Mouse (Mus musculus) heart, embryonic 16.5 days (tissue): ENCODE data around the gene Sbf2. TPM values are rescaled to one million over a fixed set of nuclear protein-coding genes. Genes with fewer than 3 reads are reported as not detected.
"Not testable (repeated sequence)": the region's sequence is repeated elsewhere in the genome, so short reads cannot be mapped to it uniquely, and the experiment has no call there.

Experiments used
- ATAC-seq: fragments of 200-750 bp; cut with Nextera tagmentation; replicated peaks from 2 replicates; pipeline ENCODE4 v1.8.0; 2017; ENCODE audit warnings: moderate number of reproducible peaks; ENCODE audit not compliant: insufficient read depth, low FRiP score; ENCODE audit errors: extremely low read depth
- H3K27ac ChIP-seq: fragments of 300-500 bp; sonication (generic); 2 replicates; pipeline ENCODE4 v1.5.1; 2014; ENCODE audit warnings: mild to moderate bottlenecking, low read length, control low read depth, moderate library complexity
- H3K27me3 ChIP-seq: fragments of 300-500 bp; sonication (generic); 2 replicates; pipeline ENCODE4 v1.6.1; 2014; ENCODE audit warnings: low read length, mixed read lengths; ENCODE audit not compliant: control insufficient read depth, insufficient read depth
- H3K36me3 ChIP-seq: fragments of 300-500 bp; sonication (generic); 2 replicates; pipeline ENCODE4 v1.6.1; 2014; ENCODE audit not compliant: control insufficient read depth, insufficient read depth
- H3K4me1 ChIP-seq: fragments of 300-500 bp; sonication (generic); 2 replicates; pipeline ENCODE4 v1.6.1; 2014; ENCODE audit warnings: low read length, mixed read lengths; ENCODE audit not compliant: control insufficient read depth, insufficient read depth
- H3K4me2 ChIP-seq: fragments of 300-500 bp; sonication (generic); 2 replicates; pipeline ENCODE4 v1.6.1; 2014; ENCODE audit warnings: low read depth, mild to moderate bottlenecking, control low read depth, low read length
- H3K4me3 ChIP-seq: fragments of 300-500 bp; sonication (generic); 2 replicates; pipeline ENCODE4 v1.5.1; 2014; ENCODE audit warnings: mild to moderate bottlenecking, control low read depth, low read length
- H3K9ac ChIP-seq: fragments of 300-500 bp; sonication (generic); 2 replicates; pipeline ENCODE4 v1.6.1; 2014; ENCODE audit warnings: low read length, control low read depth
- H3K9me3 ChIP-seq: fragments of 300-500 bp; sonication (generic); replicated peaks from 2 replicates; pipeline ENCODE4 v1.6.1; 2016; ENCODE audit warnings: low read length; ENCODE audit not compliant: control insufficient read depth
- WGBS: fragments of 180-500 bp; shearing (Covaris S2); extraction: QIAGEN DNeasy Blood & Tissue Kit; methylation state at CpG from one replicate; pipeline ENCODE4 v1.1.7; 2014; 5-methylcytosine and 5-hydroxymethylcytosine counted together
- polyA plus RNA-seq: library from polyadenylated mRNA; unstranded; fragments of >200 nt; fragmentation: Nextera tagmentation; extraction: Ambion mirVana; gene quantifications from 2 replicates; pipeline ENCODE4 v1.2.1, GENCODE M21; 2015

Sbf2 gene
- polyA plus RNA-seq, 1 experiment from 2014 or later, result 30.8 TPM

- WGBS, result 60% methylated on average over 15 of the region's 15 CpGs
- H3K4me2 ChIP-seq, result peak overlapping the region; percentile 4; the same call in 1 of the 2 replicates
- ATAC-seq, result no peak
Measured at GRCm38 (mm10) chr7:110647559-110648454, 33.1 kb upstream of the Sbf2 start.

GRCm38 (mm10) chr7:110646611-110647407 lies 32.1 kb upstream of the Sbf2 start:
- Histone ChIP-seq H3K36me3 (no peaks in the 10 kb centered on the region), H3K4me1 (peaks cover 11% of the 10 kb centered on the region), H3K4me3 (no peak overlapping the region), H3K9ac (no peak overlapping the region), H3K4me2 (no peak overlapping the region), H3K27ac (no peak overlapping the region), H3K9me3 (peaks cover 6% of the 10 kb centered on the region), H3K27me3 (no peaks in the 10 kb centered on the region)
- 81% methylated on average over 8 of the region's 8 CpGs for WGBS
- no peak for ATAC-seq

More at GRCm38 (mm10) chr7:110647559-110648454, 33.1 kb upstream of the Sbf2 start:
- Histone ChIP-seq H3K27ac (no peak overlapping the region; the same call in 1 of the 2 replicates), H3K36me3 (no peaks in the 10 kb centered on the region), H3K4me3 (no peak overlapping the region), H3K4me1 (peaks cover 6% of the 10 kb centered on the region), H3K9ac (no peak overlapping the region), H3K9me3 (peaks cover 6% of the 10 kb centered on the region), H3K27me3 (no peaks in the 10 kb centered on the region)

- Histone ChIP-seq H3K4me1 (peaks cover 13% of the 10 kb centered on the region), H3K9ac (no peak overlapping the region), H3K27me3 (no peaks in the 10 kb centered on the region), H3K4me2 (no peak overlapping the region), H3K27ac (no peak overlapping the region), H3K36me3 (no peaks in the 10 kb centered on the region), H3K4me3 (no peak overlapping the region), H3K9me3 (peaks cover 6% of the 10 kb centered on the region)
- 65% methylated on average over 6 of the region's 6 CpGs for WGBS
- no peak for ATAC-seq
Measured at GRCm38 (mm10) chr7:110645859-110646258, 31.1 kb upstream of the Sbf2 start.

GRCm38 (mm10) chr7:110645311-110645710 lies 30.6 kb upstream of the Sbf2 start:
- peaks cover 13% of the 10 kb centered on the region for H3K4me1 ChIP-seq

GRCm38 (mm10) chr7:110639958-110640357 lies 25.2 kb upstream of the Sbf2 start:
- not testable (repeated sequence) for H3K4me2 ChIP-seq, H3K27ac ChIP-seq, H3K4me3 ChIP-seq, H3K27me3 ChIP-seq, H3K9me3 ChIP-seq, ATAC-seq, H3K36me3 ChIP-seq, H3K9ac ChIP-seq
- 95% methylated on average over 3 of the region's 3 CpGs for WGBS
- peaks cover 20% of the 10 kb centered on the region for H3K4me1 ChIP-seq

More at GRCm38 (mm10) chr7:110645311-110645710, 30.6 kb upstream of the Sbf2 start:
- no peaks in the 10 kb centered on the region for H3K27me3 ChIP-seq
- peak; percentile 42; the same call in 1 of the 2 replicates for ATAC-seq
- H3K4me3 ChIP-seq, result no peak overlapping the region
- H3K36me3 ChIP-seq, result no peaks in the 10 kb centered on the region
- WGBS, result 76% methylated on average over 5 of the region's 5 CpGs
- H3K9ac ChIP-seq, result no peak overlapping the region
- H3K4me2 ChIP-seq, result no peak overlapping the region
- H3K27ac ChIP-seq, result no peak overlapping the region
- peaks cover 6% of the 10 kb centered on the region for H3K9me3 ChIP-seq

- Histone ChIP-seq H3K27ac (no peak overlapping the region), H3K9me3 (no peaks in the 10 kb centered on the region), H3K9ac (no peak overlapping the region), H3K27me3 (no peaks in the 10 kb centered on the region), H3K36me3 (no peaks in the 10 kb centered on the region), H3K4me1 (peaks cover 20% of the 10 kb centered on the region), H3K4me3 (no peak overlapping the region), H3K4me2 (0 out of 2 replicates have a peak overlapping the region, but pooled peaks have one; percentile 5)
- WGBS, result 74% methylated on average over 11 of the region's 11 CpGs
- ATAC-seq, result no peak
Measured at GRCm38 (mm10) chr7:110639291-110639915, 24.7 kb upstream of the Sbf2 start.

- no peak overlapping the region for H3K27ac ChIP-seq
- H3K4me3 ChIP-seq, result no peak overlapping the region
- H3K27me3 ChIP-seq, result no peaks in the 10 kb centered on the region
- no peak overlapping the region; the same call in 1 of the 2 replicates for H3K4me2 ChIP-seq
- H3K9ac ChIP-seq, result 0 out of 2 replicates have a peak overlapping the region, but pooled peaks have one; percentile 25
- H3K9me3 ChIP-seq, result no peaks in the 10 kb centered on the region
- no peaks in the 10 kb centered on the region for H3K36me3 ChIP-seq
- 44% methylated on average over 17 of the region's 17 CpGs for WGBS
- ATAC-seq, result peak; percentile 77
- H3K4me1 ChIP-seq, result peaks cover 20% of the 10 kb centered on the region
Measured at GRCm38 (mm10) chr7:110638305-110639110, 23.8 kb upstream of the Sbf2 start.

GRCm38 (mm10) chr7:110636559-110636958 lies 21.8 kb upstream of the Sbf2 start:
- Histone ChIP-seq H3K4me3 (no peak overlapping the region), H3K27ac (no peak overlapping the region), H3K9ac (no peak overlapping the region), H3K27me3 (no peaks in the 10 kb centered on the region), H3K36me3 (no peaks in the 10 kb centered on the region), H3K4me2 (no peak overlapping the region), H3K9me3 (no peaks in the 10 kb centered on the region), H3K4me1 (peaks cover 14% of the 10 kb centered on the region; the same call in 1 of the 2 replicates)
- WGBS, result 33% methylated on average over 1 of the region's 1 CpGs
- ATAC-seq, result no peak
